Mouse (Mus musculus): ENCODE data around the gene Pik3c2g.
"Not testable (repeated sequence)": the region's sequence is repeated elsewhere in the genome, so short reads cannot be mapped to it uniquely, and the experiment has no call there.

Pik3c2g gene

DNA sequence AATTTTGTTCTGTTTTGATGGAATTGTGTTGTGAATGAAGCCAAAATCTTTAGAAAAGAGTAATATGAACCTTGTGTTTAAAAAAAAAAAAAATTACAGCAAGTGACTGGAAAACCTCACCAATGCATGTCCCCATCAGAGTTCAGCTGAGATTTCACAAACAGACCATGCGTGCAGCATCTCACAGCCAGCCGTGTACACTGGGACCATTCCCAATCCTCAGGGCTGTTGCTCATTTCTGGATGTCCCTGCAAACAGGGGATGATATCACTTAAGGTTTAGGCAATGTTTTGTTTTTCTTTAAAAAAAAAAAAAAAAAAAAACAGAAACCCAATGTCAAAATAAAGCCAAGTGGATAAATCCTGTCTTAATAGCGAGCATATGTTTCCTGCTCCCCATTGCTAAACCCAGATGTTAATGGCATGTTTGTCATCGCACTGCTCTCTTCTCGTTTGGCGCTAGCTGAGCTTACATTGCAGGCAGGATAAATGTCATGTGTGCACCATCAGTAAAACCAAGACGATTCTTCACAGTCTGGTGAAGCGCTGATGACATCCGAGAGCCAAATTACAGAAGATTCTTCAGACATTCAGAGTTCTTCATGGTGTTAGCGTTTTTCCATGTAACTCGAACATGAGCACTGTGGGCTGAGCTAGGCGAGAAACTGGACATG, 322.1 kb downstream of the Pik3c2g start:
- DNase-seq (ENCODE audit: low spot score), result no peak

DNA sequence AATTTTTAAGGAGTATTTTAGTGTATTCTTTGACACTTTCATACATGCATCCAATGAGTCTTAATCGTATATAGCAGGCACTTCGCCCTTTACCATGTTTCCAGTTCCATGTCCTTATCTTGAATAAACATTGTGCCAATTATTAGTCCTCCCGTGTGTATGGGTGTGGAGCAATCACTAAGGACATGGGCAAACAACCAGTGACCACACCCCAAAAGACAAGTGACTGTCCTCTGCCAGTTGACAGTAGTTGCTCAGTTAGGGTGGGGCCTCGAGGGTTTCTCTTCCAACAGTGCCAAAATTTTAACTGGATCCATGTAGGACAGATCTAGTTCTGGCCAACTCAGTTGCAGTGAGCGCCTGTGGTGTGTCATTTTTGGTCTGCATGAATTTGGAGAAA, 341.7 kb downstream of the Pik3c2g start:
- DNase-seq (ENCODE audit: low spot score), result no peak

DNA sequence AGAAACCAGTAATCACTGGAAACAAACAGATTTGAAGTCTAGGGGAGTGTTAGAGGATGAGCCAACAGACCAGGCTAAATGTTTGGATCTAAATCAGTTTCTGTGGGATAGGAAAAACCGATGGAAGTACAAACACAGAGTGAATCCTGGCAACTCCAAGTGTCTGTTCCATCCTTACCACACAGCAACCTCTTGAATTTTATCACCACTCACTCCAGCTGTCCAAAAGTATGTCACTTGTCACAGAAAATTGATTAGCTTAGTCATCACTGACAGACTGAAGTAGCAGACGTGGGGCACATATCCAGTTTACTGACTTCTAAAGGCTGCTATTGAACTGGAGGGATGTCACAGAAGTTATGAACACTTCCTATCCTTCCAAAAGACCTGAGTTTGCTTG, 347.8 kb downstream of the Pik3c2g start:
- no peak for DNase-seq (ENCODE audit: low spot score)

DNA sequence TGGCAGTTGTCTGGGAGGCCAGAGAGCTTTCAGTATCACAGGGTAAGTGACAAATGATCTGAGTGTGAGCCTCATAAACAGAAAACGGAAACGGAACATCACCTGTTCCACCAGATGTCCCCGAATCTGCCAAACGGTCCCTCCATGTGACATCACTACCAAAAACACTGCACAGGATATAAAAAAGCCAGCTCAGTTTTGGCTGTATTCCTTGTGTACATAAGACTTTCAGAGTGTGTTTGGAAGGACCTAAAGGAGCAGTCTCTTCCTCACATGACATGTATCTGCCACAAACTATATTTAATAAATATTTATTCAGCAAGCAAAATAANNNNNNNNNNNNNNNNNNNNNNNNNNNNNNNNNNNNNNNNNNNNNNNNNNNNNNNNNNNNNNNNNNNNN, 350.6 kb downstream of the Pik3c2g start:
- not testable (repeated sequence) for DNase-seq (ENCODE audit: low spot score)

DNA sequence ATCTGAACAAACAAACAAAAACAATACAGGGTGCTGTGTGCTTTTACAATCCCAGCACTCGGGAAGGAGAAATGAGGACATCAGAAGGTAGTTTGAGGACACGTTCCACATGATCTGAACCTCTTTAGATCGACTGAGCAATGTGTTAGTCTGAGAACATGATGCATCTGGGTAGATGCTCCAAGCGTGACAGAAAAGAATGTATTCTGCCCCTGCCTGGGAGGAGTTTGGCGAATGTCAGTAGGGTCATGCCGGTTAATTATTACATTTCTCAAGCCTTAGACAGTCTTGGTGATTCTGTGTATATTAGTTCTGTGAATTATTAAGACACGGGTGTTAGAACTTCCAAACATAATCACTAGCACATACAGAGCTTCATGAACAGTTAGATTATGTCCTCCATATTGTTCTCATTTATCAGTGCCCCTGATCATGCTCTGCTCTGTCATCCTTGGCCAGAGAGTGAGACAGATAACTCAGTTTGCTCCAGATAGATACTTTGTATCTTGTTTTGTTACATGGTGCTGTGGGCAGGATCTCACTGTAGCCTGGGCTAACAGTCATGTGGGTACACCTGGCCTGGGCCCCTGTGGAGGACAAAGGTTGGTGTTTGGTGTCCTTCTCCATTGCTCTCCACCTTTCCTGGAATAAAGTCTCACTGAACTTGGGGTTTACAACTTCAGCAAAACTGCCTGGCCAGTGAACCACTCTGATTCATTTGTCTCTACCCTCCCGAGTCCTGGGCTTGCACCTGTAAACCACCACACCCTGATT, 360.3 kb downstream of the Pik3c2g start:
- no peak for DNase-seq (ENCODE audit: low spot score)

DNA sequence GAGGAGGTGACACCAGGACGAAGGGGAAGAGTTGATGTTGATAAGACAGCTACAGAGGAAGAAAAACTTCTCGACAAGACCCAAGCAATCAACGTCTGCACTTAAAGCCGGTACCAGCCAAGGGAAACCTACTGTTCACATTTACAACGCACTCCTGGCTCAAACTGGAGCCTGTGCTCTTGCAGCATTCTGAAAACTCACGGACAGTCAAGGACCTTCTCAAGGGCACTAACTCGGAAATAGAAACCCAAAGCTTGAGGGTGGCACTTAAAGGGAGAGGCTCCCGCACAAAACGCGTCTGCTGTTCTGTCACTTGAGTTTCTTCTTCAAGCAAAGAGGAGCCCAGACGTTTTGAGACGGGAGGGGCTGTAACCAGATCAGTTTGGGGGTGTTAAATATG, 366.6 kb downstream of the Pik3c2g start:
- no peak for DNase-seq (ENCODE audit: low spot score)

DNA sequence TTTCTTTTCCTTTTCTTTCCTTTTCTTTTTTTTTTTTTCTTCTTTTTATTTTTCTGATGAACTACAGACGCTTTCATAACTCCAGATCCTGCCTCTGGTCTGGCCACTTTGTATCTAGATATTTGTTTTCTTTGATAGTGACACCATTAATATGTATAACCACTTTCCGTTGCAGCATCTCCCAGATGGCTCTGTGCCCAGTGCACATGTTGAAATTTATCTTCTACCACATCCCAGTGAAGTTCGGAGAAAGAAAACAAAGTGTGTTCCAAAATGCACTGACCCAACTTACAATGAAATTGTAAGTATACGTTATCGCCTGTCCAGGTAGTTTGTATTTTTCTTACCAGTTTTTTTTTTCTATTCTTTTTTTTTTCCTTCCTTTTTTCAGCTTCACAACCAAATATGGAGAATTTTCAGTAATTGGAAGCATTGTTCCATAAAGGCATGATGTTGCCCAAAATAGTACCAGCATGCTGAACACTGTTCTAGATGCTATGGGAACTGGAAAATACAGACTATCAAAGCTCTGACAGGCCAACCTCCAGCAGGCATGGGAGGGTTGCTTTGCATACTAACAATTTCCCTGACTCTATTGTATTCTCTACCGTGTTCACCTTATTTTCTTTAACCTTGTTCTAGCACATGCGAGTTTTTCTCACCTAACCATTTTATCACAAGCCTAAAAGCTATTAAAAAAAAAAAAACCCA, 370.7 kb downstream of the Pik3c2g start:
- no peak for DNase-seq (ENCODE audit: low spot score)

DNA sequence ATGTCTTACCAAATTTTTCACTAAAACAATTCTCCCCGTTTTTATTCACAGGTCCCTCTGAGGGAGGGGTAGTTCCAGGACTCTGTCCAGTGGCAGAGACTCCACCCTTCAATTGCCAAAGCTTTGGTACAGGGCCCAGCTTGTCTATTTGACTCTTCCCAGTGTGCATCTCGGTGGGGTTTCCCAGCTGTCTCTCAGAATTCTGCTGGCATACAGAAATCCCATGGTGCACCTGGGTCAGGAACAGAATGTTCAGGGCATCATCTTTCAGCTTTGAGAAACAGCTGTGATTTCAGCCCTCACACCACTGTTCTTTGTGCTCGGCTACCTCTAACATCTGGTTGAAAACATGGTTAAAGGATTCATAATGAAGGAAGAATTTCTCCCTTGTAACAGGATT, 376.8 kb downstream of the Pik3c2g start:
- no peak for DNase-seq (ENCODE audit: low spot score)

DNA sequence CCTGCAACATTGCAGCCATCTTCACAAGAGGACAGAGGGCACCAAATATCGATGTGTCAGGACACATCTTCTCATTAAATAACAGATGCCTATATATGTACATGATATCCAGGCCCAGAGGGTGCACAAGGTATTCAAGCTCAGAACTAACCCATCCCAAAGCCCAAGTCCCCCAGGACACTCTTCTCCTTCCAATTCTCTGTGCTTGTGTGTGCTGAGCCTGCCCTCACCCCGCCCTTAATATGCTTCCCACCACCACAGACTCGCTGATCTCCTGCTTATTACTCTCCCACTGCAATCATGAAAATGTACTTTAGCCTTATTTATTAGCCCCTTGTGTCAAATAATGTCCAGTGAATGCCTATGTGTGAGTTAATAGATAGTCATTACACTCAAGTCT, 377.9 kb downstream of the Pik3c2g start:
- DNase-seq (ENCODE audit: low spot score), result no peak

DNA sequence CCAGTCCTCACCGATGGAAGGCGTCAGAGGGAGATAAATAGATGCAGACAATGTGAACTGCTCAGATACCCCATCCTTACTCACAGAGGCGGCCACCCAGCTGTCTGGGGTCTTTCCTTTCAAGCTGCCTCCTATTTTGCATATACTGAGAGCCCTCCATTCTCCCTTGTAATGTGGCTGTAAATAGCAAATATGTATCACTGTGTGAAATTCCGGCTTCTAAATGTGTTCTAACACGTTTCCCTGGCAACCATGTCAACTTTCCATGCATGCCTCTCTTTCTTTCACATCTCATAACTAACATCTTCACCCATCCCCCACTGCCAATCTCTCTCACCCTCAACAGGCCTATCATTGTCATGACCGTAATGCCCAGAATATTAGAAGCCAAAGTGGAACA, 379.7 kb downstream of the Pik3c2g start:
- DNase-seq (ENCODE audit: low spot score), result no peak

DNA sequence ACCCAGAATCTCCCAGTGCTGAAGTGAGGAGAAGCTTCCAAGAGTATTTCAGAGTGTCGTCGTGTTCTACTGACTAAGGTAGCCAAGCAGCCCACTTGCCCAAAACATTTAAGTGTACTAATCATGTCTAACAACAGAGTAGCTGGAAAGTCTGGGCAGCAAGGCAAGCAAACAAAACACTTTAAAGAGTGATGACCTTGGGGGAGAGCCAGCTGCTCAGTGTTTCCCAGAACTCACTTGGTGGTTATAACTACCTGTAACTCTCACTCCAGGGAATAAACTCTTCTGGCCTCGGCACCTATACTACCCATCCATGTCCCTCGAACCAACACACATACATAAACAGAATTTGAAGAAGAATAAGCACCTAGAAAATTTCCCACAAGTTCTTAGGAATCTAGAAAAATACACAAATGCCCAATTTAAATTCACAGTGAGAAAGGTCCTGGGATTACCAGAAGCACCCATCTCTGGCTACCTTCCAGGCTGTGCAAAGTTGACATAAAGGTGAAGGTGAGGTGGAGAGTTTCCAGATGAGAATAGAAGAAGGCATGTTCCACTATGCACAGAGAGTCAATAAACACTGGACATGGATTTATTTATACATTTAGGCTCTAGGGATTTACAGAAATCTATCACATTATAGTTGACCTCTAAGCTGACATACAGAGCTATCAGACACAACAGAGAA, 384.7 kb downstream of the Pik3c2g start:
- no peak for DNase-seq (ENCODE audit: low spot score)

DNA sequence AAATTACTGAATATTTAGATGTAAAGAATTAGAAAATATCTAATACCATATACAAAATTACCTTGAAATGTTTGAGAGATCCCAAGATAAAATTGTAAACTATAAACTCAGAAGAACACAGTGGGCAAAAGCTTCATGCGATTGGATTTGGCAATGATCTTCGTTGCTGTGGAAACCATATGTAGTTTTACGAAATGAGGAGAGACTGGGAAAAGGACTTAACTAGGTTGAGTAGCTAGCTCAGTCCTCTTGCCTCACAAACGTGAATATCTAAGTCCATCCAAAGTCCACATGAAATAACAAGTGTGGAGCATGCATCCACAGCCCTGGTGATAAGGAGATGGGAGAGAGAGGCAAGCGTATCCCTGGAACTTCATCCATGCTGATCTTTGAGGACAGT, 387.6 kb downstream of the Pik3c2g start:
- no peak for DNase-seq (ENCODE audit: low spot score)

DNA sequence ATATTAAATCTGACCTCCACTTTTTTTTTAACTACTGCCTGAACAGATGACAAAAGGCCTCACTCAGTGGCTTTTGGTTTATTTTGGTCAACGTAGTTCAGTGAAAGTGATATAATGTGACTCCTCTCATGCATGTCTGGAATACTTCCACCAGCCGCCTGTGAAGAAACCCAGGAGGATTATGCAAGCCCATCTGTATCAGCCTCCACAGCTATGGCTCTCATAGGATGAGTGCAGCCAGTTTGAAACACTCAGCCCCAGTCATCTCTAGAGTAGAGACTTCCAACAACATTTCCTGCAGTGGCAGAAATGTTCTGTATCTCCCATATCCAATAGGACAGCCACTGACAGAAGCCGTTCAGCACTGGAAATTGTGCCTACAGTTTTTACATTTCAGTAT, 391.1 kb downstream of the Pik3c2g start:
- no peak for DNase-seq (ENCODE audit: low spot score)

DNA sequence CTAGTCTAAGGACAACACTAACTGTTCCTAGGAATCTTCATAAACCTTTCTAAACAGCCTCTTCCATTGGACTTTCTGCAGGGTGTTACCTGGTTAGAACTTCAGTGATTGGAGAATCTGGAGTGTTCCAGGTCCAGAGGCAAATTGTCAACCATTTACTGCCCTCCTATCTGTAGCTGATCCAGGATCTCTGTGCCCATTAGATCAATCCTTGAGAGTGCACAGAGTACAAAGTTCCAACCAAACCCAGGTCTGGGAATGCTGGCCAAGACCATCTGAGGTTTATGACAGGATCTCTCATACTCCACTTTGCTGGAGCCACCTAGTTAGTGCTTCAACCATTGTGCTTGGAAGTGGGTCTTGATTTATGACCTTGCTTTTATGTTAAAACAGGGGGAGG, 394.0 kb downstream of the Pik3c2g start:
- DNase-seq (ENCODE audit: low spot score), result no peak

DNA sequence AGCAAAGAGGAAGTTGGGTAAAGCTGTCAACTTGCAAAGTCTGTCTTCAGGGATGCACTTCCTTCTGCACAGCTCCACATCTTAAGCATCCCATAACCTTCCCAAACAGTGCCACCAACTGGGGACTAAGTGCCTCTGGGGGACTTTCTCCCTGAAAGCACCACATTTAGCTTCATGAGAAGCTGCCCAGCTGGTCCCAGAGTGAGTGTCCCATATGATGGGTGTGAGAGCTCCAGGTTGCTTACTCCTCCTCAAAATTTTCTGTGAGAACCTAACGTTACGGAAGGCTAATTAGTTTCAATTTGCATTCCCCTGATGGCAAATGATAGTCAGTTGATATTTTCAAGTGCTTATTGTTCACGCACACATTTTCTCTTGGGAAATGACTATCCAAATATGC, 397.0 kb downstream of the Pik3c2g start:
- no peak for DNase-seq (ENCODE audit: low spot score)

DNA sequence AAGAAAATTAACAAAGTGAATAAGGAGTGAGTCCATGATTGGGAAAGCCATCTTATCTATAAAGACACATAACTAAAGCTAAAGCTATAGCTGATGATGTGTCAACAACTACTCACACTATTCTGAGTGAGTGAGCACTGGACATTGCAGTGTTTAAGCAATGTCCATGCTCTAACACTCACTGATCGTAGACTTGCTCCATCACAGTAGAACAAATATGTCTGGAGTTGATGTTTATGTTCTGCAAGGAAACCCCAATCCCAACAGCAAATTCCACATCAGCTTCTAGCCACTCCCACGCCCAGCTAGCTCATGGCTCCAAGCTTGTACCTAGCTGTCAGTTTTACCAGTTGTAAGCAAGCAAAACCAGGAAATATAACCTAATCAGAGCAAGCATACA, 399.5 kb downstream of the Pik3c2g start:
- DNase-seq (ENCODE audit: low spot score), result no peak

DNA sequence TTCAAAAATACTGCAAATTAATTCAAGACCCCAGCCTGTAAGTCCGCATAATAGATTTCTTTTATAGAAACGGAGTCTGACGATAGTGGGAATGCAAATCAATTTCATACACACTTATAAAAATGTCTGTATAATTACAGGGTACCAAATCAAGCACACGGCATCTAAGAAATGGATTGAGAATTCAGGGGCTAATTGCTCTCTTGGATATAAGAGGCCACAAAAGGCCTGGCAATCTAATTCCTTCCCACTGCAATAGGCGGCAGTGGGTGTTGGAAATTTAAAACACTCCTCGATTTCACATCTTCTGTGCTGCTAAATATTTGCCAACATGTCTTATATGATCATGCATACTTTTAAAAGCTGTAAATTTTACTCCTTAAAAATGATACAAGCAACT, 402.1 kb downstream of the Pik3c2g start:
- DNase-seq (ENCODE audit: low spot score), result no peak

DNA sequence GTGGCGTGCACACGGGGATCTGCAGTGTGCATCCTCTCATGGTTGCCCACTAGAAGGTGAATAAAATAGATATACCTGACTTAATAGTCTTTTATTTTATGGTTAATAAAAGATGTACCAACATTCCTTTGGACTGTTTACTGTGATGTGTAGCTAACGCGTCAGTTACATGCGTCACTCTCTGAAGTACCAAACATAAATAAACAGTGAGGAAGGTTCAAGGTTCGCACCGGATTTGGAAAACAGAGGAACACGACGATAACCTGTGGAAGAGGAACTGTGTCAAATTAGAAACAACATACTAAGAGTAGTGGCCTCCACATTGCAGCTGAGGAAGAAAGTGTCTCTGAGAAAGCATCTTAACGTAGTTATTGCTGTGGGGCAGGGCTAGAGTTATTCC, 402.6 kb downstream of the Pik3c2g start:
- no peak for DNase-seq (ENCODE audit: low spot score)

DNA sequence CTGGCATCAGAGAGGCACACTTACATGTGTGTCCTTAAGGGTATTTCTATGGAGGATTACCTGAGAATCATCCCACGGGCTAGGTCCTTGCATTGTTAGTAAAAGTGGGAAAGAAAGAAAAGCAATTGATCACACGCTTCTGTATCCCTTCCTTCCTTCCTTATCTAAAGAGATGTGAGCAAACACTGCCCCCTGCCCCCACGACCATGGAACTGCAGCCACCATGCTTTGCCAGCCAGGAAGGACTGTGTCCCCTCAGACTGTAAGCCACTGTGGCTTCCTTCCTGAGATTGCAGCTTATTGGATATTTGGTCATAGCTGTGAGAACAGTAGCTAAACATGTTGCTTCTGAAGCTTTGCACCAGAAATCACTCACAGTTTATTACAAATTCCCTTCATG, 418.2 kb downstream of the Pik3c2g start:
- DNase-seq (ENCODE audit: low spot score), result no peak
